Mouse (Mus musculus) cortical plate, adult 2 months (tissue): Measurements from ENCODE around the gene Krt15.

Experiments used
- CTCF ChIP-seq: fragments of 200-500 bp; IDR thresholded peaks from 2 replicates; pipeline ENCODE4 v1.5.1; 2011; ENCODE audit warnings: mild to moderate bottlenecking, control low read depth, low read length; ENCODE audit not compliant: insufficient read depth; ENCODE audit errors: extremely low read depth
- POLR2A ChIP-seq: fragments of 200-500 bp; IDR thresholded peaks from 2 replicates; pipeline ENCODE4 v1.6.1; 2011; ENCODE audit warnings: mild to moderate bottlenecking, low read length, control low read depth; ENCODE audit not compliant: insufficient read depth; ENCODE audit errors: extremely low read depth

DNA sequence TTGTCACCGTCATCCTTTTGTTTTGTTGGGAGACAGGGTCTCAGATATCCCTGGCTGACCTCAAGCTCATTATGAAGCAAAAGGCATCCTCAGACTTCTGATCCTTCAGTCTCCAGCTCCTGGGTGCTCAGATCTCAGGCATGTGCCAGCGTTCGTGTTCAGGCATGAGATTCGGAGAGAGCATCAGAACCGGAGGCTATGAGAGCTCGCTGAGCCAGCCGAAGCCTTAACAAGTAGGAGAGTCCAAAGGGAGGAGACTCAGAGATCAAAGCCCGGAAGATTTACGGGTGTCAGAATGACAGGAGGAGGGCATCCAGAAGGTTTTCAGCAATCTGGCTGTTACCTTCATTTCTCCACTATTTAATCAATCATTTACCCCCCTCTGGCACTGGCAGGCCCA lies 41.1 kb upstream of the Krt15 start:
- no peak for TF ChIP-seq CTCF
- TF ChIP-seq POLR2A = no peak
